Mouse (Mus musculus): ENCODE data around the gene Ext2. TPM values are rescaled to one million over a fixed set of nuclear protein-coding genes. Genes with fewer than 3 reads are reported as not detected.
A peak's percentile ranks its signal among the peaks of the same experiment; 100 is the strongest.

The Ext2 gene
- polyA plus RNA-seq, 1 experiment from 2014 or later, result 64.2 TPM

- WGBS, result 83% methylated on average over 7 of the region's 7 CpGs
These were observed 139.7 kb downstream of the Ext2 start for GRCm38 (mm10) chr2:93682601-93683202.

GRCm38 (mm10) chr2:93681321-93681720 lies 141.0 kb downstream of the Ext2 start:
- ATAC-seq (replicated peaks), result no peak
- no peak overlapping the region for H3K4me2 ChIP-seq (replicated peaks)
- no peak overlapping the region for H3K9ac ChIP-seq (replicated peaks)

More at GRCm38 (mm10) chr2:93682601-93683202, 139.7 kb downstream of the Ext2 start:
- Histone ChIP-seq H3K4me2 (replicated peaks) (no peak overlapping the region), H3K9ac (replicated peaks) (no peak overlapping the region), H3K9me3 (no peaks in the 10 kb centered on the region), H3K27me3 (no peaks in the 10 kb centered on the region), H3K36me3 (no peaks in the 10 kb centered on the region), H3K27ac (replicated peaks) (no peak overlapping the region), H3K4me3 (no peak overlapping the region), H3K4me1 (peaks cover 2% of the 10 kb centered on the region; the same call in 1 of the 2 replicates)
- no peak for ATAC-seq (replicated peaks)

DNA sequence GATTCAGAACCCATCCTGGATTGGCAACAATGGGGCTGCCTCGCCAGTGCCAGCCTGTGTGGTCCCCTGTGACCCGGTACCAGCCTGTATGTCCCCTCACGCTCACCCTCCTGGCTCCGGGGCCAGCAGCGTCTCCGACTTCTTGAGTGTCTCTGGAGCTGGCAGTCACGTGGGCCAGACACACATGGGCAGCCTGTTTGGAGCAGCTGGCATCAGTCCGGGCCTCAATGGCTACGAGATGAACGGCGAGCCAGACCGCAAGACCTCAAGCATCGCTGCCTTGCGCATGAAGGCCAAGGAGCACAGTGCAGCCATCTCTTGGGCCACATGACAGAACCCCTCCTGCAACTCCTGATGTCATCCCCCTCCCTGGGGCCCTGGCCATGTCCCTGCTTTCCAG lies 145.1 kb downstream of the Ext2 start:
- Histone ChIP-seq H3K9ac (replicated peaks) (no peak overlapping the region), H3K27me3 (no peaks in the 10 kb centered on the region), H3K4me1 (no peaks in the 10 kb centered on the region), H3K4me3 (no peak overlapping the region), H3K9me3 (no peaks in the 10 kb centered on the region), H3K36me3 (no peaks in the 10 kb centered on the region), H3K27ac (replicated peaks) (no peak overlapping the region), H3K4me2 (replicated peaks) (no peak overlapping the region)
- 87% methylated on average over 14 of the region's 14 CpGs for WGBS
- no peak for ATAC-seq (replicated peaks)

More at GRCm38 (mm10) chr2:93681321-93681720, 141.0 kb downstream of the Ext2 start:
- Histone ChIP-seq H3K9me3 (no peaks in the 10 kb centered on the region), H3K36me3 (no peaks in the 10 kb centered on the region), H3K4me3 (no peak overlapping the region), H3K27me3 (no peaks in the 10 kb centered on the region), H3K27ac (replicated peaks) (no peak overlapping the region), H3K4me1 (peaks cover 2% of the 10 kb centered on the region; the same call in 1 of the 2 replicates)
- 58% methylated on average over 5 of the region's 5 CpGs for WGBS

- Histone ChIP-seq H3K4me2 (replicated peaks) (no peak overlapping the region), H3K9me3 (no peaks in the 10 kb centered on the region), H3K36me3 (no peaks in the 10 kb centered on the region), H3K27ac (replicated peaks) (no peak overlapping the region), H3K4me1 (no peaks in the 10 kb centered on the region; the same call in 1 of the 2 replicates), H3K9ac (replicated peaks) (no peak overlapping the region), H3K27me3 (no peaks in the 10 kb centered on the region), H3K4me3 (no peak overlapping the region)
- WGBS, result 58% methylated on average over 15 of the region's 15 CpGs
- no peak for ATAC-seq (replicated peaks)
These were observed 150.7 kb downstream of the Ext2 start for GRCm38 (mm10) chr2:93671573-93672184.

GRCm38 (mm10) chr2:93666146-93666858 lies 156.1 kb downstream of the Ext2 start:
- no peak for ATAC-seq (replicated peaks)
- Histone ChIP-seq H3K4me2 (replicated peaks) (no peak overlapping the region), H3K27ac (replicated peaks) (peak overlapping the region; percentile 54; the same call in 1 of the 2 replicates), H3K9me3 (no peaks in the 10 kb centered on the region), H3K36me3 (no peaks in the 10 kb centered on the region), H3K27me3 (0 out of 2 replicates have a peak, but pooled peaks cover 7% of the 10 kb centered on the region), H3K9ac (replicated peaks) (no peak overlapping the region), H3K4me3 (no peak overlapping the region), H3K4me1 (peaks cover 8% of the 10 kb centered on the region)
- 44% methylated on average over 3 of the region's 3 CpGs for WGBS

- Histone ChIP-seq H3K4me3 (no peak overlapping the region), H3K4me2 (replicated peaks) (no peak overlapping the region), H3K9me3 (no peaks in the 10 kb centered on the region), H3K27me3 (peaks cover 13% of the 10 kb centered on the region; the same call in 1 of the 2 replicates), H3K4me1 (peaks cover 8% of the 10 kb centered on the region), H3K27ac (replicated peaks) (no peak overlapping the region), H3K36me3 (no peaks in the 10 kb centered on the region), H3K9ac (replicated peaks) (no peak overlapping the region)
- 67% methylated on average over 5 of the region's 5 CpGs for WGBS
- no peak for ATAC-seq (replicated peaks)
These were observed 156.9 kb downstream of the Ext2 start for GRCm38 (mm10) chr2:93665472-93665871.

GRCm38 (mm10) chr2:93662240-93662865 lies 160.0 kb downstream of the Ext2 start:
- H3K9ac ChIP-seq (replicated peaks), result no peak overlapping the region
- no peak for ATAC-seq (replicated peaks)
- H3K27ac ChIP-seq (replicated peaks), result no peak overlapping the region
- peaks cover 8% of the 10 kb centered on the region for H3K4me1 ChIP-seq
- H3K36me3 ChIP-seq, result no peaks in the 10 kb centered on the region
- 10% methylated on average over 16 of the region's 16 CpGs for WGBS
- H3K27me3 ChIP-seq, result peaks cover 14% of the 10 kb centered on the region; the same call in 1 of the 2 replicates
- no peak overlapping the region for H3K4me3 ChIP-seq
- H3K9me3 ChIP-seq, result no peaks in the 10 kb centered on the region
- H3K4me2 ChIP-seq (replicated peaks), result no peak overlapping the region

DNA sequence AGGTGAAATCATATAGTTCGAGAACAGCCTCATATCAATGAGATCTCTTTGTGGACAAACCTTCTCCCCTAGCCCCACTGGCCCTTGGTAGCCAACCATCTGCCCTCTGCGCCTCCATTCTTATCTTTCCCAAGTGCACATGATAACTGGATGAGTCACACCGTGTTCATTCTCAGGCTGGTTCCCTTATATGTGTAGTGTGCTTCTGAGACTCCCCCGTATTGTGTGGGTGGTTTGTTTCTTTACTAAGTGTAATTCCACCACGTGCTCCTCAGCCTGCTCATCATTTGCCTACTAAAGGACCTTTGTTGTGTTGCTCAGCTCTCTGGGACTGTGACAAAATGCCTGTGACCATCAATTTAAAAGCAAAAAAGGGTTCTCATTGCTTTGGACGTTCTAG lies 161.3 kb downstream of the Ext2 start:
- 77% methylated on average over 6 of the region's 6 CpGs for WGBS
- Histone ChIP-seq H3K27ac (replicated peaks) (no peak overlapping the region), H3K9ac (replicated peaks) (no peak overlapping the region), H3K27me3 (peaks cover 14% of the 10 kb centered on the region; the same call in 1 of the 2 replicates), H3K4me1 (peaks cover 7% of the 10 kb centered on the region), H3K9me3 (no peaks in the 10 kb centered on the region), H3K4me2 (replicated peaks) (no peak overlapping the region), H3K4me3 (no peak overlapping the region), H3K36me3 (no peaks in the 10 kb centered on the region)
- no peak for ATAC-seq (replicated peaks)

GRCm38 (mm10) chr2:93659705-93660308 lies 162.6 kb downstream of the Ext2 start:
- H3K9ac ChIP-seq (replicated peaks), result no peak overlapping the region
- H3K36me3 ChIP-seq, result no peaks in the 10 kb centered on the region
- H3K4me1 ChIP-seq, result no peaks in the 10 kb centered on the region
- H3K27me3 ChIP-seq, result peaks cover 14% of the 10 kb centered on the region; the same call in 1 of the 2 replicates
- no peak for ATAC-seq (replicated peaks)
- no peak overlapping the region for H3K4me2 ChIP-seq (replicated peaks)
- H3K27ac ChIP-seq (replicated peaks), result no peak overlapping the region
- 71% methylated on average over 6 of the region's 6 CpGs for WGBS
- H3K9me3 ChIP-seq, result no peaks in the 10 kb centered on the region
- no peak overlapping the region for H3K4me3 ChIP-seq

- WGBS, result 32% methylated on average over 3 of the region's 3 CpGs
These were observed 163.4 kb downstream of the Ext2 start for GRCm38 (mm10) chr2:93659004-93659403.

GRCm38 (mm10) chr2:93654336-93655055 lies 167.9 kb downstream of the Ext2 start:
- 70% methylated on average over 11 of the region's 11 CpGs for WGBS
- no peak for ATAC-seq (replicated peaks)
- Histone ChIP-seq H3K36me3 (no peaks in the 10 kb centered on the region), H3K4me2 (replicated peaks) (no peak overlapping the region), H3K9me3 (no peaks in the 10 kb centered on the region), H3K27me3 (peaks cover 11% of the 10 kb centered on the region), H3K27ac (replicated peaks) (no peak overlapping the region), H3K4me3 (no peak overlapping the region), H3K4me1 (no peaks in the 10 kb centered on the region), H3K9ac (replicated peaks) (no peak overlapping the region)

More at GRCm38 (mm10) chr2:93659004-93659403, 163.4 kb downstream of the Ext2 start:
- Histone ChIP-seq H3K9ac (replicated peaks) (no peak overlapping the region), H3K4me3 (no peak overlapping the region), H3K4me1 (no peaks in the 10 kb centered on the region), H3K4me2 (replicated peaks) (no peak overlapping the region), H3K27ac (replicated peaks) (no peak overlapping the region), H3K36me3 (no peaks in the 10 kb centered on the region), H3K27me3 (peaks cover 8% of the 10 kb centered on the region; the same call in 1 of the 2 replicates), H3K9me3 (no peaks in the 10 kb centered on the region)
- ATAC-seq (replicated peaks), result no peak

All from forebrain, embryonic 15.5 days (tissue).